Mouse (Mus musculus) adrenal gland, postnatal 36 days (tissue): Measurements from ENCODE around the gene Kti12. TPM values are rescaled to one million over a fixed set of nuclear protein-coding genes. Genes with fewer than 3 reads are reported as not detected.

Source experiments
- DNase-seq, 2 experiments: peaks; one replicate each; pipeline ENCODE4 v3.0.0; 2021; ENCODE audit warnings: mixed read lengths in 1 of 2
- long read RNA-seq, 2 experiments: library from polyadenylated mRNA; stranded (forward); transcript quantifications; one replicate each; pipeline ENCODE4 v2.0.0; 2021; ENCODE audit warnings: borderline sequencing depth in 2 of 2
- total RNA-seq, 2 experiments: library from RNA; stranded (reverse); gene quantifications; 2 replicates each; pipeline ENCODE4 v1.2.3; 2021

Gene Kti12
- 10 to 100 TPM; 33.4 to 39.0 TPM for total RNA-seq
- long read RNA-seq, experiment 1, transcript Kti12-201 (1 exons, 1,629 nt), result major isoform, 114 of 114 reads
- long read RNA-seq, experiment 1, partial matches to known transcripts, result 0 of 114 reads
- long read RNA-seq, experiment 1, other reads (novel, unspliced or antisense), result 0 of 114 reads
- long read RNA-seq, experiment 2, transcript Kti12-201 (1 exons, 1,629 nt), result major isoform, 34 of 34 reads
- long read RNA-seq, experiment 2, partial matches to known transcripts, result 0 of 34 reads
- long read RNA-seq, experiment 2, other reads (novel, unspliced or antisense), result 0 of 34 reads

GRCm38 (mm10) chr4:108847715-108848504 lies at the start of gene Kti12:
TSS of gene Kti12 (plus strand) at chr4:108847785.
- DNase-seq, result peak; percentile 87 to 89

- peak; percentile 74 to 85 for DNase-seq
Observed at GRCm38 (mm10) chr4:108798083-108798830, 49.3 kb upstream of the Kti12 start.

GRCm38 (mm10) chr4:108803535-108803934 lies 44.0 kb upstream of the Kti12 start:
- DNase-seq, result no peak

- peak; percentile 12 to 42 for DNase-seq
Observed at GRCm38 (mm10) chr4:108811142-108811541, 36.4 kb upstream of the Kti12 start.

- no peak for DNase-seq
Observed at GRCm38 (mm10) chr4:108811550-108811949, 36.0 kb upstream of the Kti12 start.

GRCm38 (mm10) chr4:108825677-108826076 lies 21.9 kb upstream of the Kti12 start:
- DNase-seq, result no peak

DNA sequence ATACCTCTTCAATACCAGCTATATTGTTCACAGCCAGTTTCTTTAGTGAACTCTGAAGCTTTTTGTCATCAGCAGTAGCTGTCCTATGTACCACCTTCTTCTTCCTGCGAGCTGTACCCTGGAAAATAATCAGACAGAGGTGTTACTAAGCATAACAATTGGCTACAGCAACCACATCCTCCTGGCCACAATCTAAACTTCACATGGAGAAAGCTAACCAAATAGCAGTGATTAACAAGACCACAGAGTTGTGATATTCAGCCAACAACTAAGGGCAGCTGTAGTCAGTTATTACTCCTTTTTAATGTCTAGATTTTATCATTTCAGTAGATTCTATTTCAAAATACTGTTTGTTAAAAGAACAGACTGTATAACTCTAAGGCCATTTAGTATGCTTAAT lies 21.5 kb upstream of the Kti12 start:
- DNase-seq, result no peak

DNA sequence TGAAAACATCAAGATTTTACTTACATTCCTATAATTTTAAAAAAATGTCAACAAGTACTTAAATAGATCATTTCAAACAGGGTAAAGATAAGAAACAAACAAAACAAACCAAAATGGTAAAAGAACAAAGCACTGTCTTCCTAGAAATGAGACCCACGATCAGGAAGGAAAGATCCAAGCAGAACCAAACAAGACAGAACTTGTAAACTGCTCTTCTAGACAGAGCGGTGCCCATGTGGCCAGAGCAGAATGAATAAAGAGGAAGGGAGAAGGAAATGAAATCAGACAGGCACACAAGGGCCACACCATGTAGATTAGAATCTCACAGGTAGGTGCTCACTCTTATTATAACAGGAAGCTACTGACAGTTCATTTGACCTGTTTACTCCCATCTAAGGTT lies 20.9 kb upstream of the Kti12 start:
- DNase-seq, result no peak

- DNase-seq, result no peak
Observed at GRCm38 (mm10) chr4:108830698-108831097, 16.9 kb upstream of the Kti12 start.

GRCm38 (mm10) chr4:108832916-108833827 lies 14.4 kb upstream of the Kti12 start, which contains the start of gene Btf3l4:
TSS of gene Btf3l4 (minus strand) at chr4:108833614.
- peak; percentile 93 to 95 for DNase-seq

DNA sequence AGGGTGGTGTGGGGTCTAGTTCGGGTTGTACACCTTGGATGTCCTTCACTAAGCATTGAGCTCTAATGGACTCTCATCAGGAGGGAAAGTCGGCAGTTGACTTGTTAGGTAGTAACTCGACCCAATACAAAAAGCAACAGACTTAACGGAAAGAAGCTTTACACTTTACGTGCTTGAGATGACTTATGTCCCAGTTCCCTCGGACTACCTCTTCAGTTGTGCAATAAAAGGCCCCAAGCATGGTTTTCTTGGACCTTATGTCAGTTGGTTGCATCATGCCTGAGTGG lies 13.8 kb upstream of the Kti12 start:
- no peak for DNase-seq

DNA sequence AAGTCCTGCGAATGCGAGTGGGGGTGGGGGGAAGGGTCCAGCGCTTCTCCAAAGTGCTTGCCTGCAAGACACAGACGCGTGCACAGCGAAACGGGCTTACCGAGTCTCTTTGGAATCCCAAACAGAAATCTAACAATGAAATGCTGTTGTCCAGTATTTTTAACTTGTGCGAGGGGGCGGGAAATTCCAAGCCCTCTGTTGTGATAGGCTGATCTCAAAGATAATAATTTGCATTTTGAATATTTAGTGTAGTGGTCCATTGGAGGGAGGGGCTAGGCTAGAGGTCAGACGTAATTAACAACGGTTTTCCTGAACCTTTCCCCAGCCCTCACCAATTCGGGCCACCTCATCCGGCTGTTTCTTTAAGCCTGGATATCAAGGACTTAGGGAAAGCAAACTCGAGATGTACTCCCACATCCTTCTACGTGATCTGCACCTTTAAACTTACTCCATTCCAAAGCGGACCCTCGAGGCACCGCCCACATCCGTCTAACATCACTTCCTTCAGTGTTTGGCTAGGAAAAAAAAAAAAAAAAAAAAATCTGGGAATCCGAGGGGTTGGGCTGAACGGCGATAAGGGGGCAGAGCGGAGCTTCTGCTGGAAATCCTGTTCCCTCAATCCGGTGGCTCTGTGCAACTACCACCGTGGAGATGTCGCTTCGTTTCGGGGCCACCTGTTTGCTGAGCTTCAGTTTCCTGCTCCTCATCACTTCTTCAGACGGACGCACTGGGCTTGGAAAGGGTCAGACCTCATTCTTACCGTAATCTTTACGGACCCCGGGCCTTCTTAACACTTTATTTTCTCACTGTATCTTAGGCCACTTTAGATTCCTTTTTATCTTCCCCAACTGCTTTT lies 13.2 kb upstream of the Kti12 start, which contains the start of gene Txndc12:
TSS of gene Txndc12 (plus strand) at position 487 of the 856 bp plus-strand sequence.
- DNase-seq, result peak; percentile 87 to 90

DNA sequence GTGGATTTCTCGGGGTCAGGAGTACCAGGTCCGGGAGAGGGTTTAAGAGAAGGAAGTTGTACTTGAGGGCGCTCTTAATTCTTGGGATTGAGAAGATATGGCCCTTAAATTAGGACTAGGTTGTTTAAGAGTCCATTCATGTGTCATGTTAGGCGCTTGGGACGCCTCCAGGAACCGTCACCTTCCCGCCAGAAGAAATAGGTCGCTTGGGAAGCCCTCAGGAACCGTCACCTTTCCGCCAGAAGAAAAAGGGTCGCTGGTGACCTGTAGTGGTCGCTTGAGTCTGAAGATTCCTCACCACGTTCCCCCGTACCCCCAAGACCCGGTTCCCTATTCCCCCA lies 12.6 kb upstream of the Kti12 start:
- DNase-seq, result peak; percentile 23 to 31

- DNase-seq, result no peak
Observed at GRCm38 (mm10) chr4:108835496-108835895, 12.1 kb upstream of the Kti12 start.

DNA sequence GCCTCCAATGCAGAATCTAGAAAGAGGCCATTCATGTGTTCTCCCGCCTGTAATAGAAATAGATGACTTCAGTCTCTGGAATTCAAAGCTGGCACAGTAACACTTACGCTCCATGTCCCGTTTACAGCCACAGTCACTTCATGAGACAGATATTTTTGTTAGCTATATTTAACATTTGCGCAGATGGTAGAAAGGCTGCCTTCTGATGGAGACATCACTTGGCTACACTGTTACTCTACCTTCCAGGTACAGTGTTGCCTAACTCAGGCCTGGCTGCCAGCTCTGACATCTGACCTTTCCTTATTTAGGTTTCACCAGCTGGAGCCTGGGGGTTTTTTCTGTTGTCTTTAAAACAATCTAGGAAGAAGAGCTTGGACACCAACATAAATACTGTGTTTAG lies 9.6 kb upstream of the Kti12 start:
- no peak for DNase-seq

GRCm38 (mm10) chr4:108841920-108842578 lies 5.5 kb upstream of the Kti12 start:
- DNase-seq, result no peak

- no peak for DNase-seq
Observed at GRCm38 (mm10) chr4:108843336-108843735, 4.2 kb upstream of the Kti12 start.

GRCm38 (mm10) chr4:108845824-108846569 lies 1.6 kb upstream of the Kti12 start:
- no peak for DNase-seq

DNA sequence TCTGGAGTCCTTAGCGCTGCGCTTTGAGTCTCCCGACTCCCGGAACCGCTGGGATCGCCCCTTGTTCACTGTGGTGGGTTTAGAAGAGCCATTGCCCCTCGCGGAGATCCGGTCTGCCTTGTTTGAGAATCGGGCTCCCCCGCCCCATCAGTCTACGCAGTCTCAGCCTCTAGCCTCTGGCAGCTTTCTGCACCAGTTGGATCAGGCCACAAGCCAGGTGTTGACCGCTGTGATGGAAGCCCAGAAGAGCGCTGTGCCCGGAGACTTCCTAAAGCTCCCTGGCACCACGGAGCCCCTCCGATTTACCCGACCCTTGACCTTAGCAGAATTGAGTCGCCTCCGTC lies 892 bp downstream of the Kti12 start, which contains the start of gene A730015C16Rik:
TSS of gene A730015C16Rik (minus strand) at position 115 of the 344 bp plus-strand sequence.
- DNase-seq, result peak in 1 of 2 experiments; percentile 36
